Mouse (Mus musculus): ENCODE results near the gene Bpi.
A peak's percentile ranks its signal among the peaks of the same experiment; 100 is the strongest.

The Bpi gene

GRCm38 (mm10) chr2:158243129-158243870 lies 14.6 kb upstream of the Bpi start:
- no peak for DNase-seq

GRCm38 (mm10) chr2:158245072-158245817 lies 12.6 kb upstream of the Bpi start:
- DNase-seq, result no peak

GRCm38 (mm10) chr2:158247852-158248251 lies 10.0 kb upstream of the Bpi start:
- DNase-seq, result no peak

- DNase-seq, result no peak
Measured at GRCm38 (mm10) chr2:158248318-158248717, 9.6 kb upstream of the Bpi start.

DNA sequence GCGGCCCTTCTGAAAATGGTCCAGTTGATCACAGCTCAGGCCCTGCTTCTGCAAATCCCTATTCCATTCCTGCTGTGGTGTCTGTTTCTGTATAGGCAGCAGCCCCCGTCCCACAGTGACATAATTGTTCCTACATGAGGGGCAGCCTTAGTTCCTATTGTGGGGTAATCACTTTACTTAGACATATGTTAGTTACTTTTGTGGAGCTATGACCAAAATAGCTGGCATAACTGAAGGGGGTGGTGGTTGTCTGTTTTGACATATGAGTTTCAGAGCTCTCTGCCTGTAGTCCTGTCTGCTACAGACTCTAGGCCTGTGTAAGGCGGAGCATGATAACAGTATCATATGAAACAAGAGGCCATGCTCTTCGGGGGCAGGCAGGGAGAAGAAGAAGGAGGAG lies 7.3 kb upstream of the Bpi start:
- no peak for DNase-seq

DNA sequence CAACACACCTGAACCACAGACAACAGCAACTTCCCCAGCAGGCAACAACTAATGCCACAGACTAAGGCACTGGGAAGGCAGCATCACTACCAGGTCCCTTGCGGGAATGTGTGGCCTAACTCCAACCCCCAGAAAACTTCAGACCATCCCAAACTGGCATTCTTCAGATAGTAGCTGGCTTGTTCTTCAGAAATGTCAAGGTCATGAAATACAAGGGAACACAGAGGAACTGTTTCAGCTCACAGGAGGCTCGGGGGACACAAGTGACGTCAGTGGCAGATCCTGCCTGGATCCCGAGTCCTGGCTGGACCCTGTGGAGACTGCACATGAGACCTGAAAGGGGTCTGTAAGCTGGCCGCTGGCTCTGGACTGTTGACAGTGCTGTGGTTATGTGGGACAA lies 4.1 kb upstream of the Bpi start:
- DNase-seq, result no peak

GRCm38 (mm10) chr2:158256894-158257293 lies 1.0 kb upstream of the Bpi start:
- DNase-seq, result no peak

DNA sequence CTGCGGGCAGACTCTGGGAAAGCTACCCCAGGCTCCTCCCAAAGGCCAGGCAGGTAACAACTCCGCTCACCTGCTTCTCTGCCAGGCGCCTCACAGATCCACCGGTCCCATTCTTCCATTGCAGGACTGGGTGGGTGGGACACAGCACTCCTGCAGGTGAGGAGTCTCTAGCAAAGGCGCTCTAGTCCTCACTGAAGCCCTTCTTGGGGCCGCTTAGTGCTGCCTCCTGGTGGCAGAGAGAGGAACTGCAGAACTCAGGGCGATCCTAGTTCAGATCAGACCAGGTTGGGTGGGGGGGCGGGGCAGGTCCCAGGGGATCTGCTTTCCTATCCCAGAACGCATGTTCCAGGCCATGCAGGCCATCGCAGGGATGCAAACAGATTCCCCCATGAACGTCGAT lies 887 bp downstream of the Bpi start:
- peak; percentile 73 to 74 for DNase-seq

- no peak for DNase-seq
Measured at GRCm38 (mm10) chr2:158259498-158259897, 1.6 kb downstream of the Bpi start.

GRCm38 (mm10) chr2:158264877-158265276 lies 7.0 kb downstream of the Bpi start:
- no peak for DNase-seq

DNA sequence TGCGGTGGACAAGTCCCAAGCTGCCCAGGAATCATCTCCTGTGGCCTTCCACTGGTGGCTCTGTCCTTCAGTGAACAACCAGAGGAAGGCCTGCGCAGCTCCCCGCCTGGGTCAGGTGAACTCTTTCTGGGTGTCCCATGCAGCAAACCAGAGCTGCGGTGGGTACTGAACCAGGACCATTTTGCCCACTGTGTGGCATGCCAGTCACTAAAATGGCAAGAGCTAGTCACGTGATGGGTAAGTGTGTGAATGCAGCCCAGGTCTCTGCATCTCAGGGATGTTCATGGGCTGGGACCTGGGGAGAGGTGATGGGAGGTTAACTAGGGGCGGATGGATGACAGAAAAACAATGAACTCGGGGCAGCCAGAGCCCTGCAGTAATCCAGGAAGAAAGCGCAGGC lies 12.1 kb downstream of the Bpi start:
- DNase-seq, result no peak

GRCm38 (mm10) chr2:158273646-158274045 lies 15.8 kb downstream of the Bpi start:
- no peak for DNase-seq

DNA sequence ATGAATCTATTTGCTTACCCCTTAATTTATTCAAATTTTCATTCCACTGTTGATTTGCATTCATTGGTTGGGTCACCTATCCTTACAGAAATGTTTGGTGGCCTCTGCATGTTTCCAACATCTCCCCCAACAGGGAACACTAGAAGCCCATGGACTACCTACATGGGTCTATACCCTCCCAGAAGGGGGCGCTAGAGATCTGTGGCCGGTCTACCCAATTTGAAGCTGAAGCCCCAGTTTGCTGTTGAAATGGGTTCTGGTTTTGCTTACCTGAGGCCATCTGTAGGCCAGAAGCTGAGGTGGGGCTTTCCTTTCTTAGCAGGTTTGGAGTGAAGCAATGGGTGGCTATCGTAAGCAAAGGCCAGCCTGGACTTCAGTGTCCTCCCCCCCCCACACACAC lies 17.5 kb downstream of the Bpi start:
- DNase-seq, result no peak

DNA sequence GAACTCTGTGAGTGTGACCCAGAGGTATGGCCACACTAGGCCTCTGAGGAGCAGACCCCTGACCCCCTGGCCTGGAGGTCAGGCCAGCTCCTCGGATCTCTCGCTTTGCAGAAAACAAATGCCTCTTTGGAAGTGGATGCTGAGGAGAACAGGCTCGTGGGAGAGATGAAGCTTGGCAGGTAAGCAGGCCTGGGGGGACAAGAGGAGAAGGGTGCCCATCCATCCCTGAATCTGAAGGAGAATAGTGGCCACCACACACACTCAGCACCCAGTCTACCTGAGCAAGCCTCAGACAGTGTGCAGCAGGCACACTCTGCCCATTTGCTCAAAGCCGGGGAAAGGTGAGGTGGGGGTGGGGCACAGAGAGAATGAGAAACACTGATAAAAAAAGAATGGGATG lies 17.9 kb downstream of the Bpi start:
- DNase-seq, result no peak

- no peak for DNase-seq
Measured at GRCm38 (mm10) chr2:158276451-158276850, 18.6 kb downstream of the Bpi start.

GRCm38 (mm10) chr2:158276878-158277277 lies 19.0 kb downstream of the Bpi start:
- DNase-seq, result no peak

DNA sequence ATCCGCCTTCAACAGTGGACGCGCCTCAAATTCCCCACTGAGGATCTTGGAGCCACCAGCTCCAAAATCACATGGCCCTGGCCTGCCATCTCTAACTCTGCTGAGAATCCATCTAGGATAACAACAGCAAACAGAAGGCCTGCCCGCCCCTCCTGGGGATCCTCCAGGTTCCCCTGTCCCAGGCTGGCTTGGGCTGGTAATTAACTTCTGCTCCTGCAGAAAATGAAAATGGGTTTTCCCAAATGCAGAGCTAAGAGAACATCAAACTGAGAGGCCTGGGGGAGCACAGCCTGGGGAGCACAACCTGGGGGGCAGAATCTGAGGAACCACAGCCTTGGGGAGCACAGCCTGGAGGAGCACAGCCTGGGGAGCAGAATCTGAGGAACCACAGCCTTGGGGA lies 21.8 kb downstream of the Bpi start:
- DNase-seq, result no peak

DNA sequence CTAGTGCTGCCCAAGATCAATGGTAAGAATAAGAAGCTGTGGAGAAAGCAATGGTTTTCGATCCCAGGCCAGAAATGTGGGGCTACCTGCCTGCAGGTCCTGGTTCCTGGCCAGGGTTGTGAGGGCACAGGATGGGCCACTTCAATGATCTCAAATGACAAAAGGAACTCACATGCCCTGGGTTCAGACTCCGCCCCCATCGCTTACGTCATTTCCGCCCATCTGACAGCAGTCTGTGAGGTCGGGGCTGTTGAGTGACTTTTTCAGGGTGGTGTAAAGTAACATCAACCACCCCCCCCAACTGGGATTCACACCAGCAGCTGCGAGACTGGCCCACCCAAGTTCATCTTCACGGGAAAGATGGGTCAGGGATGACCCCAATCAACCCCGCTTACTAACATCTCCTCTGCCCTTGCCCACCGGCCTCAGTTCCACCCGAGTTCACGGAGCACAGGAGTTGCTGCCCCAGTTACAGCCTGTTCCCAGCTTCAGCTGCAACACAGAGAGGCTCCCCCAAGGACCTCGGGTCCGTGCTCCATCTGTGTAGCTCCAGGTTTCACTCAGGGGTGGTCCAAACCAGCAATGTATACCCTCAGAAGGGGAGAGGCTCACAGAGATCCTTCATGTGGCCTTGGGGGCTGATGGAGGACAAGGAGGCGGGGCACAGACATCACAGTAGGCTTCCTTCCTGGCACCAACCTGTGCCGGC lies 23.8 kb downstream of the Bpi start:
- DNase-seq, result no peak

- no peak for DNase-seq
Measured at GRCm38 (mm10) chr2:158283136-158283535, 25.2 kb downstream of the Bpi start.

DNA sequence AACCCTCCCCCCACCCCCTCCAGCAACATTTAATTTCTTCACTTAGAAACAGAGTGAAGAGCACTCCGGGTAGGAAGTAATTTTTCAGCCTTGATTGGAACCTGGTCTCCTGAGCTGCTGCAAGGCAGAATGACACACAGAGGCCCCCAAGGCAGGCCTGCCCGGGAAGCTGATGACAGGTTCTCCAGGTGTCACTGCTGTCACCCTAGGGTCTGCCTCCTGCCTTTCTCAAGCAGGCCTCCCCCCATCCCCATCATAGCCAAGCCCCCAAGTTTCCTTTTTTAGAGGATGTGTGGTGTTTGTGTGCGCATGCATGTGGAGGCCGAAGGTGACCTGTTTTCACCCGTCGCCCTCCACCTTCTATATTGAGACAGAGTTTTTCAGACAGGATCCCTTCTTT lies 25.9 kb downstream of the Bpi start:
- no peak for DNase-seq

GRCm38 (mm10) chr2:158284571-158284970 lies 26.7 kb downstream of the Bpi start:
- DNase-seq, result peak; percentile 51 to 54

GRCm38 (mm10) chr2:158285655-158286054 lies 27.8 kb downstream of the Bpi start:
- no peak for DNase-seq

DNA sequence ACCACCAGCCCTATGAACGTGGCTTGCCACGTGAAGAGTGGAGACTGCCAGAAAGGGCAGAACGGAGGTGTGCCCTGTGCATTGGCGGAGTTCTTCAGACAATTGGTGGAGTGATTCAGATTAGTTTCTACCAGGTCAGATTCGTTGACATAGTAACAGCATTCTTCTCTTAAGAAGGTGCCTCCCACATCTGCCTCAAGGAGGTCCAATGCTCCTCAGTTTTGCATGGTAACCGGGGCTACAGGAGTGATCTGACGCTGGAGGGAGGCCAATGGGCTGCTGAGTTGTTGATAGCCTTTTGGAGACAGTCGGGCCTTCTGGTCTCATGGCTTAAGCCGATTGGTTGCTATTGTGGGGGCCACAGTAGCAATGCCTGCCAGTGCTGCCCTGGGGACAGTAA lies 37.8 kb downstream of the Bpi start:
- no peak for DNase-seq

DNA sequence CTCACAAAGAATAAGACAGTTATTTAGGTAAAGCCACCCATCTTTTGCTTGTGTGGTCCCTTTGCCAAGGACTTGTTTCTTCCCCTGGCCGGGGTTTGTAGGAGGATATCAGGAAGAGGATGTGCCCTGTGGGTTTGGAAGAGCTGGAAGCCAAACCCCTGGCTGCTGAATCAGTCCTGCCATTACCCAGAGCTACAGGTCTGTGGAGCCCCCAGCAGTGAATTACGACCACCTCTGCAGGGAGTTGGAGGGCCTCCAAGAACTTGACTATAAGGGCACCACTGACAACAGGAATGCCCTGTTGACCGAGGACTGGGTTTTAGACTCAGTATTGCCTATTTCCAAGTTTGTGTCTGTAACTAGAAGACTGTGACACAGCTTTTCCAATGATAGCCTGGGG lies 41.3 kb downstream of the Bpi start:
- DNase-seq, result no peak

Measured in B cell, adult 2 months (primary cell).